Mouse (Mus musculus) adrenal gland, adult 8-10 months (tissue): ENCODE measurements around the gene Map7d1. TPM values are rescaled to one million over a fixed set of nuclear protein-coding genes. Genes with fewer than 3 reads are reported as not detected.
A peak's percentile ranks its signal among the peaks of the same experiment; 100 is the strongest.
"Not testable (repeated sequence)": the region's sequence is repeated elsewhere in the genome, so short reads cannot be mapped to it uniquely, and the experiment has no call there.

Experiments used
- DNase-seq: peaks from one replicate; pipeline ENCODE4 v3.0.0; 2022
- total RNA-seq, 4 experiments: library from RNA; stranded (reverse); gene quantifications; 2 replicates each; pipeline ENCODE4 v1.2.4; 2022

Map7d1 gene
- total RNA-seq, 4 experiments from 2014 or later, result 55.4 to 81.7 (median 66.8) TPM

GRCm38 (mm10) chr4:126239862-126240475, 16.2 kb downstream of the Map7d1 start:
- DNase-seq, result no peak

GRCm38 (mm10) chr4:126237721-126238242, 18.4 kb downstream of the Map7d1 start:
- no peak for DNase-seq

GRCm38 (mm10) chr4:126236467-126237280, 19.5 kb downstream of the Map7d1 start:
- DNase-seq, result no peak

GRCm38 (mm10) chr4:126235191-126235590, 21.0 kb downstream of the Map7d1 start:
- DNase-seq, result no peak

- DNase-seq, result no peak
Measured at GRCm38 (mm10) chr4:126234496-126235175, 21.5 kb downstream of the Map7d1 start.

GRCm38 (mm10) chr4:126233676-126234308, 22.4 kb downstream of the Map7d1 start:
- no peak for DNase-seq

GRCm38 (mm10) chr4:126229900-126230299, 26.2 kb downstream of the Map7d1 start:
- DNase-seq, result no peak

- DNase-seq, result no peak
Measured at GRCm38 (mm10) chr4:126228144-126228543, 28.0 kb downstream of the Map7d1 start.

GRCm38 (mm10) chr4:126227077-126227761, 28.9 kb downstream of the Map7d1 start:
- peak; percentile 84 for DNase-seq

GRCm38 (mm10) chr4:126226640-126227039, 29.5 kb downstream of the Map7d1 start:
- DNase-seq, result peak; percentile 52

- DNase-seq, result no peak
Measured at GRCm38 (mm10) chr4:126222631-126223030, 33.5 kb downstream of the Map7d1 start.

GRCm38 (mm10) chr4:126220045-126220444, 36.1 kb downstream of the Map7d1 start:
- no peak for DNase-seq

- DNase-seq, result not testable (repeated sequence)
Measured at GRCm38 (mm10) chr4:126219540-126219939, 36.6 kb downstream of the Map7d1 start.

- DNase-seq, result no peak
Measured at GRCm38 (mm10) chr4:126217771-126218170, 38.4 kb downstream of the Map7d1 start.

GRCm38 (mm10) chr4:126207081-126207480, 49.1 kb downstream of the Map7d1 start:
- DNase-seq, result peak; percentile 63

GRCm38 (mm10) chr4:126205386-126205785, 50.8 kb downstream of the Map7d1 start:
- DNase-seq, result no peak

- no peak for DNase-seq
Measured at GRCm38 (mm10) chr4:126204661-126205230, 51.4 kb downstream of the Map7d1 start.

- DNase-seq, result no peak
Measured at GRCm38 (mm10) chr4:126204016-126204415, 52.1 kb downstream of the Map7d1 start.

GRCm38 (mm10) chr4:126203336-126203895, 52.7 kb downstream of the Map7d1 start:
- no peak for DNase-seq

- peak; percentile 99 for DNase-seq
Measured at GRCm38 (mm10) chr4:126202303-126203181, 53.6 kb downstream of the Map7d1 start, which contains the start of gene Thrap3. Thrap3 (minus strand) TSS chr4:126202760.
